Mouse (Mus musculus) adrenal gland, postnatal 25 days (tissue): Measurements from ENCODE around the gene Cfap57. TPM values are rescaled to one million over a fixed set of nuclear protein-coding genes. Genes with fewer than 3 reads are reported as not detected.
"Not testable (repeated sequence)": the region's sequence is repeated elsewhere in the genome, so short reads cannot be mapped to it uniquely, and the experiment has no call there.

Experiments used
- DNase-seq: peaks from one replicate; pipeline ENCODE4 v3.0.0; 2021; ENCODE audit warnings: mixed read lengths
- total RNA-seq: library from RNA; stranded (reverse); gene quantifications from 2 replicates; pipeline ENCODE4 v1.2.3, GENCODE M21; 2021

Gene Cfap57
- total RNA-seq, 1 experiment from 2014 or later: not detected

DNA sequence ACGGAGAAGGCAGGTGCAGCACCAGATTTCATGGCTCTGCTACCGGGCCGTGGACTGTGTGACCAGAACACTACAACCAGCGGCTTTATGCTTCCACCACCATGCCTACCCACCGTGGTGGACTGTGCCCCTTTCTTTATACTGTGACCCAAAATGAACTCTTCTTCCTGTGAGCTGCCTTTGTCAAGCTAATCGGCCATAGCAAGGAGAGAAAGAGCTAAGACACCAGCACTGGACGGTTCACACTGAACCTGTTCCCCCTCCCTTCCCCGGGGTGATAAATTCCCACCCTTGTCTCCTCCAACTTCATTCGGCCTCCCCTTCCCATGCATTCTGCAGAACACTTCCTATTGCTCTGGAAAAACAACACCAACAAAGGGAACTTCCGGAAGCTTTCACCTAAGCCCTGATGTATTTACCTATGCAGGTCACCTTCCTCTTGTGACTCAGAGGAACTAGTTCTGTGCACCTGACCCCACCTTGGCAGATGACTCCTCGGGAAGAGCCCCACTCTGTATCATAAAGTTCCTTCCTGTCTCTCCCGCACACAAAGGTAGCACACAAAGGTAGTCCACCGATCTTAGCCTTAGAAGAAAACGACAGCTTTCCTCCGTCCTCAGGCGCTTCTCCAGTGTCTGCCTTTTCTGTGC is 103.0 kb downstream of the Cfap57 start:
- DNase-seq: no peak

DNA sequence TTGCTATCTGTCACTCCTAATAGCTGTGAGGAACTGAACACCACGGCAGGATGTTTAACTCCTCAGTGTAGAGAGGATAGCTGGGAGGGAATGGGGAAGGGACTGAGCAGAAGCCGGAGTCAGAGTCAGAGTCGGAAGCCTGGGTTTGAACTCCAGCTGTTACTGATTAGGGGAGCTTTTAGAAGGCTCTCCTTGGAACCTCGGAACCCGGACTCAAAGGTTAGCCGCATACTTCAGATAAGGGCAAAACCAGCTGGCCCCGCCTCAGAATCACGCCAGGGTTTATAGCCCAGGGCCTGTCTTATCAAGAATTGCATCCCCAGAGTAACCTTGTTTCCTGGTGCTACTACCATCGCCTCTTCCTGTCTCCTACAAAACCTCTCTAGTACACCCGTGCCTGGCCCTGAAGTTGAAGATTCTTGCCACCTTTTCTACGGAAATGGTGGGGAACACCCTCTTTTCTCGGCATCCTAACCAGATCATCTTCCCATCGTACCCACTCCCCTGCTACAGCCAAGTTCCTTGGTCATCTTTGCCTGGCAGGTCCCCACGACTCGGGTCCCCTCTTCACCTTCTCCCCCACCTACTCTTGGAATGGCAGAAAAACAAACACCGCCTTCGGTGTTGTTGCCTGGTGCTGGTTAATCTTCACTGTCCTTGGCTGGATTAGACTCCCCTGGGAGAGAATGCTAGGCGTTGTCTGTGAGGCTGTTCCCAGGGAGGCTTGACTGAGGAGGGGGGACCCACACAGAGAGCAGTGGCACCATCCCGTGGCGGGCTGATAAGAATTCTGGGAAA is 103.7 kb downstream of the Cfap57 start:
- DNase-seq: no peak

DNA sequence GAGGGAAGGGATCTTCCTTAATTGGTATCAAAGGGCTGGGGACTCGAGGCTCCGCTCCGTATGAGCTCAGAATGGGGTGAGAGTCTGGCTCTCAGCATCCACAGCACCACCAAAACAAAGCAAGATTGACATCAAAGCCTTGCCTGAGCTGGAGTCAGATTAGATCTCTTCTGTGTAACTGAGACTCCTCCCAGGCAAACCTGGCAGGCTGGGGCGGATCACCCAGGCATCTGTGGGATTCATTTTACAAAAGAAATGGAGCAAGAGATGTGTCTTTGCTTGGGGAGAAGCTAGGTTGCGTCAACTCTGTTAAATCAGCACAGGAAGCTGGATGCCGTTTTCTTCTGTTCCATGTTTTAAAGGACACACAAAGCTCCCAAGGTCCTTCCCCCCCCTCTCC is 111.5 kb downstream of the Cfap57 start:
- DNase-seq: no peak

DNA sequence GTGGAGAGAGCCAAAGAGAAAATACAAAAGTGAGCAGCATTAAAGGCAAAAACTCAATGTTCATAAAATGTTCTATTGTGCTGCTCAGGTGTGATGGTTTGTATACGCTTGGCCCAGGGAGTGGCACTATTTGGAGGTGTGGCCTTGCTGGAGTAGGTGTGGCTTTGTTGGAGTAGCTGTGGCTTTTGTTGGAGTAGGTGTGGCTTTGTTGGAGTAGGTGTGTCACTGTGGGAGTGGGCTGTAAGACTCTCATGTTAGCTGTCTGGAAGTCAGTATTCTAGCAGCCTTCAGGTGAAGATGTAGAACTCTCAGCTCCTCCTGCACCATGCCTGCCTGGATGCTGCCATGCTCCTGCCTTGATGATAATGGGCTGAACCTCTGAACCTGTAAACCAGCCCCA is 113.4 kb downstream of the Cfap57 start:
- not testable (repeated sequence) for DNase-seq

DNA sequence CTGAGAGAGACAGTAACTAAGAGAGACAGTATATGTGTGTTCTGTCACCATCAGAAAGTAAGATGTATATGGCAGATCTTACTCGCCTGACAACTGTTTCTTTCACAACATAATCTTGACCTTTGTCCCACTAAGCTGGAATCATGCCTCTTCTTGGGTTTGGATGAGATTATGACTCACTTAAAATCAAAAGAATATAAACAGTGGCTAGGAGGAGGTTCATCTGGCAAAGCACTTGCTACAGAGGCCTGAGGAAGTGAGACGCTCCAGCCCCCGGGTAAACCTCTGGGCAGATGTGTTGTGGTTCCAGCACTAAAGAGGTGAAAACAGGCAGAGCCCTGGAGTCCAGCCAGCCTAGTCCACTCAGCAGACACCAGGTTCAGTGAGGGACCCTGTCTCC is 115.0 kb downstream of the Cfap57 start:
- no peak for DNase-seq

Other genes starting within 250 kb of the Cfap57 start
- 33.0 and 34.4 TPM in 2 replicates for gene Szt2, start 211.5 kb downstream of the Cfap57 start, total RNA-seq
- 67.9 and 85.3 TPM in 2 replicates for gene Med8, start 211.4 kb downstream of the Cfap57 start, total RNA-seq
- 120 and 128 TPM in 2 replicates for gene Elovl1, start 192.7 kb downstream of the Cfap57 start, total RNA-seq
- gene Cdc20, start 183.4 kb downstream of the Cfap57 start, total RNA-seq: 10.8 and 14.9 TPM in 2 replicates
- not detected in 2 replicates for gene Mpl, start 163.3 kb downstream of the Cfap57 start, total RNA-seq
- gene Tie1, start 130.7 kb downstream of the Cfap57 start, total RNA-seq: 36.3 and 44.4 TPM in 2 replicates
- not detected in 2 replicates for gene 2610528J11Rik, start 93.8 kb downstream of the Cfap57 start, total RNA-seq
- not detected in 2 replicates for gene Tmem125, start 76.7 kb downstream of the Cfap57 start, total RNA-seq
- gene Ebna1bp2, start within 50 bp of the Cfap57 start, total RNA-seq: 67.7 and 74.7 TPM in 2 replicates
- gene Olfr62, start 38.2 kb upstream of the Cfap57 start, total RNA-seq: not detected in 2 replicates
- not detected in 2 replicates for gene Olfr1342, start 72.0 kb upstream of the Cfap57 start, total RNA-seq
- gene Olfr1341, start 82.7 kb upstream of the Cfap57 start, total RNA-seq: not detected in 2 replicates
- gene Olfr1340, start 99.4 kb upstream of the Cfap57 start, total RNA-seq: not detected in 2 replicates
- not detected in 2 replicates for gene Olfr1339, start 111.4 kb upstream of the Cfap57 start, total RNA-seq
- not detected in 2 replicates for gene Olfr1338, start 138.0 kb upstream of the Cfap57 start, total RNA-seq
- gene Olfr1337, start 161.8 kb upstream of the Cfap57 start, total RNA-seq: not detected in 2 replicates
- not detected in 2 replicates for gene Olfr1335, start 189.2 kb upstream of the Cfap57 start, total RNA-seq
- not detected in 2 replicates for gene Olfr1333, start 215.5 kb upstream of the Cfap57 start, total RNA-seq
- gene Olfr1331, start 243.9 kb upstream of the Cfap57 start, total RNA-seq: not detected in 2 replicates